Mouse (Mus musculus): ENCODE results near the gene Steap2. TPM values are rescaled to one million over a fixed set of nuclear protein-coding genes. Genes with fewer than 3 reads are reported as not detected.

Gene Steap2
- total RNA-seq, 2 experiments from 2014 or later: 8.2 to 9.1 TPM

GRCm38 (mm10) chr5:5679459-5679858 is 14.9 kb downstream of the Steap2 start:
- no peak for DNase-seq (ENCODE audit: low spot score in 2 of 2)
- intact Hi-C loops (cut with DNase I): no loop called here

DNA sequence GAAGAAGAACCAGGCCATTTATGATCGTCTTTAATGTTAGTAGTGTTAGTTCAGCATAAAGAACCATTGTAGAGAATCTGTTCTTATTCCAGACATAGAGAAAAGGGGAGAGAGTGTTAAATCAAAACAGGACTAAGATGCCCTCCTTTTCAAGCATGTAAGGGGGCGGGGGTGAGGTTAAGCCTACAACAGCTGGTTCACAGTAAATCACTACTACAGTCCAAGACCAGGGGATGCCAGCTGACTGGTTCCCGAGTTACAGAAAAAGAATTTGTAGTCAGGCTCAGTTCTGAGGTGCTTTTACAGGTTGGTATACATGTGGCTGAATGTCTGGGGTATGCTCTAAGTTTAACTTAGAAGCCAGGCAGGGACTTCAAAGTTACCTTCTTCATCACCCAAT is 18.3 kb downstream of the Steap2 start:
- intact Hi-C loops (cut with DNase I): no loop called here
- no peak for DNase-seq (ENCODE audit: low spot score in 2 of 2)

GRCm38 (mm10) chr5:5668920-5669319 is 25.5 kb downstream of the Steap2 start:
- no peak for DNase-seq (ENCODE audit: low spot score in 2 of 2)
- intact Hi-C loops (cut with DNase I): no loop called here

- intact Hi-C loops (cut with DNase I): loop anchor here (5.0 kb wide), 1 partner anchor 83 kb away; the partner anchor contains the start of gene Steap1
- DNase-seq (ENCODE audit: low spot score in 2 of 2): no peak
Measured at GRCm38 (mm10) chr5:5664371-5664926, 29.9 kb downstream of the Steap2 start.

- intact Hi-C loops (cut with DNase I): loop anchor here (5.0 kb wide), 1 partner anchor 83 kb away; the partner anchor contains the start of gene Steap1
- DNase-seq (ENCODE audit: low spot score in 2 of 2): peak; percentile 89 to 93
Measured at GRCm38 (mm10) chr5:5663655-5664370, 30.6 kb downstream of the Steap2 start, which contains the start of gene Cfap69. Cfap69 (minus strand) TSS chr5:5664239.

DNA sequence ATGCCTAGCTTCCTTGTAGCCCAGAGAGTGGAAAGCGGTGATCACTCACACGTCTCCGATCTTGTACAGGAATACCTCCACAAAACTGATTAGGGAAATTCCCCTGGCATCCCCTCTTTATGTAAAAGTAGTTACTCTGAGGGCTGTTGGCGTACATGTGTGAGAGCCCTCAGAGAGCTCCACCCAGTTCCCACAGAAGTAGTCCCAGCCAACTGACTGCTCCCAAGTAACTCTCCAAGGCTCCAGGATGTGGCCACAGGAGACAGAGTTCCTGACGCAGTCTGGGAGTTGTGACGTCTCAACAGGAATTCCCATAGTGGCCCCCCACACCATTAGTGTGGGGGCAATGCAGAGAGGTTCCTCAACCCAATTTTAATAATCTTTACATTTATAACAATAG is 31.3 kb downstream of the Steap2 start:
- DNase-seq (ENCODE audit: low spot score in 2 of 2): no peak
- intact Hi-C loops (cut with DNase I): loop anchor here (5.0 kb wide), 1 partner anchor 84 kb away; the partner anchor contains the start of gene Steap1

GRCm38 (mm10) chr5:5658680-5659079 is 35.7 kb downstream of the Steap2 start:
- intact Hi-C loops (cut with DNase I): loop anchor here (5.0 kb wide), 1 partner anchor 34 kb away; the partner anchor contains the start of gene Steap2
- DNase-seq (ENCODE audit: low spot score in 2 of 2): no peak

DNA sequence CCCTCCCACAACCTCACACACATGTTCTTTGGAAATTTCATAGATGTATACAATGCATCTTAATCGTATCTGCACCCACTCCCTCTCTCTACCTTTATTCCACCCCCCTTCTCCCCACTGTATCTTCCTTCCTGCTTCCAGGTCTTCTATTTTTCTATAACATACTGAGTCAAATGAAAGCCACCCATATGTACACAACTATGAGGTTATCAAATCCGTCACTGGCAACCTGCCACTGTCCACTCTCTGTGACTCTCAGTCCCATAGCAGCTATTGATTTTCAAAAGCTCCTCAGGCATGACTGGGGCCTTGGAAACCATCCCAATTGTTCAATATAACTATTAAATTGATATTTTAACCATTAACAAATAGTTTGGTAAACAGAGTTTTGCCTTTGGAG is 36.4 kb downstream of the Steap2 start:
- no peak for DNase-seq (ENCODE audit: low spot score in 2 of 2)
- intact Hi-C loops (cut with DNase I): loop anchor here (5.0 kb wide), 1 partner anchor 34 kb away; the partner anchor contains the start of gene Steap2

DNA sequence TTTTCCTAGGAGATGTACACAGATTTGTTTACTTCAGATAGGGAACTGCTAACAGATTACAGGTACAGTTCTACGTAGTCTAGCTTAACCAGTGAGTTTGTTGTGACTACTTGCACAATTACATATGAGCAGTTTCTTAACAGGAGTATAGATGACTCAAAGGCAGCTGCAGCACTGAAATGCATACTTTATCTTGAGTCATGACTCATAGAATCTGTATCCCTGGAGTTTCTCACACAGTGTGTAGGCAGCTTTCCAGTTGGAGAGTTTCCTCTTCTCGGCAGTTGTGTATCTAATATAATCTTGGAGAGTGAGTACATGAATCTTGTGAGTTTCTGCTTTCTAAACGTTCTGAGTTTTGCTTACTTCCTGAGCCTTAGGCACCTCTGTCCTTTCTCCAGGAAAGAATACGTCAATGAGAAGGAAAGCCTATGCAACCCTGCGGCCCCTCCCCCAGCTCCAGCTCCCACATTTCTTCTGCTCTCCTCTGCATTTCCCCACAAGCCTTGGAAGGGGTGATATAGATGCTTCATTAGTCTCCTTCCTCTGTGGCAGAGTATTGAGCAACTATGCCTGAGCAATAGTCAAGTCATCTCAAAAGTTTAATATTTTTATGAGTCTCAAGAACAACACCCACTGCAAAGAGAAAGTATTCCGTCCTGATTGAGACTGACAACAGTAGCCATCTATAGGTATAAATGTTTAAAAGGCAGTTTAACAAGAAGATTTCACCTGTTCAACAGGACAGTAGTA is 45.4 kb downstream of the Steap2 start:
- peak; percentile 57 to 95 for DNase-seq (ENCODE audit: low spot score in 2 of 2)
- intact Hi-C loops (cut with DNase I): loop anchor here (5.0 kb wide), 1 partner anchor 157 kb away; no protein-coding TSS in a partner anchor

DNA sequence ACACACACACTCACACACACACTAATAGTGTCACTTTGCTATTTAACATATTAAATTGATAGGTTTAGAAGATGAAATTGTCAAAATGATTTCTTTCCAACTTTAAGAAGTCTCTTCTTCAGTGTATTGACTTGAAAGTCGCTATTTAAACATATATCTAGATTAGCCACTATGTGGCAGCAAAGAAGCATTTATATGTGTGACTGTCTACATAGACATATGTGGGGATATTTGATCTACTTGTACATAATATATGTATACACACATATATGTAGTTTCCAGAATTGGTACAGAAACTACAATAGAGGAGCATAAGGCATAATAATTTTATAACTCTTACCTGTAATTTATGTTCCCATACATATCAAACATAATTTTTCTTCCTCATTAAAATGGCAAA is 48.2 kb downstream of the Steap2 start:
- intact Hi-C loops (cut with DNase I): loop anchor here (1.0 to 5.0 kb wide), 2 partner anchors 104 to 154 kb away; no protein-coding TSS in a partner anchor
- peak in 1 of 2 experiments; percentile 7 for DNase-seq (ENCODE audit: low spot score in 2 of 2)

- intact Hi-C loops (cut with DNase I): no loop called here
- DNase-seq (ENCODE audit: low spot score in 2 of 2): no peak
Measured at GRCm38 (mm10) chr5:5638496-5638895, 55.9 kb downstream of the Steap2 start.

DNA sequence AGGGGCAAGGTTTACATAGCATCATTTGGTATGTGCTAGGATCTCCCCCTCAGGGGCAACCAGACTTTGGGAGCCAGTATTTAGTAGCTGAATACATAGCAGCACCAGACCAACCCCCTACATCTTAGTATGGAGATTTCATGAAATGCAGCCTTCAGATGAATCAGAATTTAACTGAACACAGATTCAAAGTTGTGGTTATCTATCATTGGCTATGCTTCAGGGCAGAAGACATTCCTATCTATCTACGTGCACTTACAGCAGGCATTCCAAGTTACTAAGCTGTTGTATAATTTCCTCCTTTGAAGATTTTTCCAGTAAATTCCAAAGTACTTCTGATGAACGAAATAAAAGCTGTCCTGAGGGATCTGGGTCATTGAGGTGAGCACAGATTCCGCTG is 68.9 kb downstream of the Steap2 start:
- intact Hi-C loops (cut with DNase I): no loop called here
- DNase-seq (ENCODE audit: low spot score in 2 of 2): no peak

GRCm38 (mm10) chr5:5618329-5618728 is 76.0 kb downstream of the Steap2 start:
- no peak for DNase-seq (ENCODE audit: low spot score in 2 of 2)
- intact Hi-C loops (cut with DNase I): no loop called here

Other genes with a start within 250 kb of the Steap2 start
- 1 to 10 TPM in 1 of 2 experiments, not detected in 1; 1.6 TPM for gene 1700015F17Rik, start 215.4 kb downstream of the Steap2 start, total RNA-seq (2021)
- gene Cldn12, start 179.6 kb downstream of the Steap2 start, total RNA-seq (2021): 10 to 100 TPM; 44.3 to 47.1 TPM
- gene Gtpbp10, start 135.0 kb downstream of the Steap2 start, total RNA-seq (2021): 1 to 10 TPM; 8.6 to 8.7 TPM
- under 1 TPM in 1 of 2 experiments, not detected in 1; 0.37 TPM for gene Gm8773, start 120.8 kb downstream of the Steap2 start, total RNA-seq (2021)
- gene Cfap69, start 30.3 kb downstream of the Steap2 start, total RNA-seq (2021): 10 to 100 TPM; 16.7 to 18.6 TPM
- under 1 TPM; 0.39 to 0.89 TPM for gene Steap1, start 54.7 kb upstream of the Steap2 start, total RNA-seq (2021)

Measured in left cerebral cortex, postnatal 25 days (tissue).